Mouse (Mus musculus): ENCODE results near the gene Twist2. TPM values are rescaled to one million over a fixed set of nuclear protein-coding genes. Genes with fewer than 3 reads are reported as not detected.

The Twist2 gene
- total and polyA plus RNA-seq, 3 experiments, result not detected

DNA sequence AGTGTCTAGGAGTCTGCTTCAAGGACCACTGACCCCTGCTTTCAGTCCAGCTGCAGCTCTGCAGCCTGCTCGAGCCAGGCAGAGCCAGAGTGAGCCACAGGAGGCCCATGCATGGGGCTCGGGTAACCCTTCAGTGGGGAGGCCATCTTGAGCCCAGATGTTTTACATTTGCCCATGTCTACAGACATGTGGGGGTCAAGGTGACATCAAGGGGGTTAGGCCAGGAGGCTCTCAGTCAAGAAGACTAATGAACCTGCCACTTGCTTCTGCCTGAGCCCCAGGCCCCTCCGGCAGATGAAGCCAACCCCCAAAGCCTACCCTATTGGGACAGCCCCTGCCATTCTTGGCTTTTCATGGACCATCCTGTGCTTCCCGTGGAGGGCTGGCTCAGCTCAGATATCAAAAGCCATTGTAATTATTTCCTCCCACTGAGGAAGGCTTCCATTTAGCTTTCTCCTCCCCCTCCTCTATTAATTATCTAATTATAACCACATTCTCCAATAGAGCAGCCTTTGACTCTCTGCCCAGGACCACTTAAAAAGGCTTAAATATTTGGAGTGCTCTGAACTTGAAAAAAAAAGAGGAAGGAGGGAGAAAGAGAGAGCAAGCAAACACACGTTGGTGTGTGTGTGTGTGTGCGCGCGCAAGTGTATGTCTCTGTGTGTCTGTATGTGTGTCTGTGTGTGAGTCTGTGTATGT lies 43.6 kb downstream of the Twist2 start:
- Histone ChIP-seq H3K27me3 (ENCODE audit: control insufficient read depth in 1 of 2, insufficient read depth in 2 of 2, low read length in 2 of 2) (no peaks in the 10 kb centered on the region), H3K4me1 (ENCODE audit: control insufficient read depth in 1 of 2, insufficient read depth in 2 of 2, low read length in 2 of 2) (no peaks in the 10 kb centered on the region), H3K79me2 (ENCODE audit: control insufficient read depth, insufficient read depth, low read length, poor library complexity) (no peaks in the 10 kb centered on the region), H3K9me3 (replicated peaks; ENCODE audit: insufficient read depth, low read length) (no peaks in the 10 kb centered on the region; the same call in 1 of the 2 replicates), H3K27ac (ENCODE audit: control insufficient read depth, low read depth, low read length) (no peak overlapping the region), H3K4me3 (ENCODE audit: control insufficient read depth in 1 of 2, insufficient read depth in 1 of 2, low read depth in 2 of 2, low read length in 2 of 2) (no peak overlapping the region), H3K9ac (ENCODE audit: control insufficient read depth, low read depth, low read length, poor library complexity, severe bottlenecking) (no peak overlapping the region), H3K36me3 (ENCODE audit: control insufficient read depth in 1 of 2, insufficient read depth in 2 of 2, low read length in 2 of 2) (no peaks in the 10 kb centered on the region)
- no peak for TF ChIP-seq KAT2A (conservative IDR thresholded peaks at IDR 0.05; ENCODE audit: low read depth, low read length)
- no peak for TF ChIP-seq ZNF384 (IDR thresholded peaks at IDR 0.05; ENCODE audit: low read depth, low read length)
- TF ChIP-seq MEF2A (IDR thresholded peaks at IDR 0.05; ENCODE audit: extremely low read depth, insufficient replicate concordance, low read depth, low read length, poor library complexity, severe bottlenecking), result no peak
- TF ChIP-seq MAFK (IDR thresholded peaks at IDR 0.05; ENCODE audit: borderline replicate concordance, low read depth, low read length), result no peak
- no peak for TF ChIP-seq TCF12 (IDR thresholded peaks at IDR 0.05; ENCODE audit: low read depth, low read length)
- no peak for TF ChIP-seq POLR2A (IDR thresholded peaks at IDR 0.05; ENCODE audit: control insufficient read depth in 1 of 2, insufficient read depth in 1 of 2, low read depth in 1 of 2, low read length in 2 of 2, poor library complexity in 1 of 2)
- no peak for TF ChIP-seq ZMIZ1 (IDR thresholded peaks at IDR 0.05; ENCODE audit: low read depth, low read length)
- TF ChIP-seq MAZ (IDR thresholded peaks at IDR 0.05; ENCODE audit: low read depth, low read length), result no peak
- TF ChIP-seq HCFC1 (IDR thresholded peaks at IDR 0.05; ENCODE audit: low read depth, low read length), result no peak
- no peak for TF ChIP-seq CHD2 (IDR thresholded peaks at IDR 0.05; ENCODE audit: low read length)
- no peak for TF ChIP-seq BHLHE40 (IDR thresholded peaks at IDR 0.05; ENCODE audit: borderline replicate concordance, low read depth, low read length)
- no peak for TF ChIP-seq NELFE (IDR thresholded peaks at IDR 0.05; ENCODE audit: low read depth, low read length)
- TF ChIP-seq POLR2AphosphoS5 (IDR thresholded peaks at IDR 0.05; ENCODE audit: borderline replicate concordance, low read depth, low read length), result no peak
- no peak for TF ChIP-seq SIN3A (IDR thresholded peaks at IDR 0.05; ENCODE audit: low read length)
- no peak for TF ChIP-seq TBP (IDR thresholded peaks at IDR 0.05; ENCODE audit: low read depth, low read length)
- no peak for DNase-seq (ENCODE audit: low read depth, low spot score)

- no peak for DNase-seq (ENCODE audit: low read depth, low spot score)
- H3K36me3 ChIP-seq (ENCODE audit: control insufficient read depth in 1 of 2, insufficient read depth in 2 of 2, low read length in 2 of 2), result no peaks in the 10 kb centered on the region
- H3K27ac ChIP-seq (ENCODE audit: control insufficient read depth, low read depth, low read length), result no peak overlapping the region
- H3K4me3 ChIP-seq (ENCODE audit: control insufficient read depth in 1 of 2, insufficient read depth in 1 of 2, low read depth in 2 of 2, low read length in 2 of 2), result no peak overlapping the region
- no peaks in the 10 kb centered on the region for H3K4me1 ChIP-seq (ENCODE audit: control insufficient read depth in 1 of 2, insufficient read depth in 2 of 2, low read length in 2 of 2)
- no peaks in the 10 kb centered on the region; the same call in 1 of the 2 replicates for H3K9me3 ChIP-seq (replicated peaks; ENCODE audit: insufficient read depth, low read length)
- TF ChIP-seq SIN3A (IDR thresholded peaks at IDR 0.05; ENCODE audit: low read length) (no peak), RAD21 (IDR thresholded peaks at IDR 0.05; ENCODE audit: low read depth, low read length) (no peak), MYB (IDR thresholded peaks at IDR 0.05; ENCODE audit: low read depth, low read length) (no peak)
- H3K27me3 ChIP-seq (ENCODE audit: control insufficient read depth in 1 of 2, insufficient read depth in 2 of 2, low read length in 2 of 2), result no peaks in the 10 kb centered on the region
- no peaks in the 10 kb centered on the region for H3K79me2 ChIP-seq (ENCODE audit: control insufficient read depth, insufficient read depth, low read length, poor library complexity)
- H3K9ac ChIP-seq (ENCODE audit: control insufficient read depth, low read depth, low read length, poor library complexity, severe bottlenecking), result no peak overlapping the region
These were observed 44.2 kb downstream of the Twist2 start for GRCm38 (mm10) chr1:91845380-91845957.
